Mouse (Mus musculus) embryonic facial prominence, embryonic 14.5 days (tissue): ENCODE data around the gene Ctcfl. TPM values are rescaled to one million over a fixed set of nuclear protein-coding genes. Genes with fewer than 3 reads are reported as not detected.

Source experiments
- polyA plus RNA-seq: library from polyadenylated mRNA; unstranded; fragments of >200 nt; fragmentation: Nextera tagmentation; extraction: Ambion mirVana; gene quantifications from 2 replicates; pipeline ENCODE4 v1.2.1, GENCODE M21; 2014

Gene Ctcfl
- polyA plus RNA-seq, 1 experiment from 2014 or later, result 0.06 TPM

Other genes with a start within 250 kb of the Ctcfl start
- gene Bmp7, start 179.2 kb downstream of the Ctcfl start, polyA plus RNA-seq, result 25.6 and 26.6 TPM in 2 replicates
- gene Spo11, start 141.8 kb downstream of the Ctcfl start, polyA plus RNA-seq, result 1.8 and 3.1 TPM in 2 replicates
- 110 and 120 TPM in 2 replicates for gene Rae1, start 119.4 kb downstream of the Ctcfl start, polyA plus RNA-seq
- gene Rbm38, start 99.0 kb downstream of the Ctcfl start, polyA plus RNA-seq, result 40.4 and 48.1 TPM in 2 replicates
- 0.09 and 0.13 TPM in 2 replicates for gene Pck1, start 33.5 kb upstream of the Ctcfl start, polyA plus RNA-seq
- gene Zbp1, start 99.4 kb upstream of the Ctcfl start, polyA plus RNA-seq, result 0.54 and 1.4 TPM in 2 replicates
- 10.1 and 11.0 TPM in 2 replicates for gene Pmepa1, start 157.0 kb upstream of the Ctcfl start, polyA plus RNA-seq